22 mouse cellular contexts compared by ENCODE assay signal in the genomic region with DNA sequence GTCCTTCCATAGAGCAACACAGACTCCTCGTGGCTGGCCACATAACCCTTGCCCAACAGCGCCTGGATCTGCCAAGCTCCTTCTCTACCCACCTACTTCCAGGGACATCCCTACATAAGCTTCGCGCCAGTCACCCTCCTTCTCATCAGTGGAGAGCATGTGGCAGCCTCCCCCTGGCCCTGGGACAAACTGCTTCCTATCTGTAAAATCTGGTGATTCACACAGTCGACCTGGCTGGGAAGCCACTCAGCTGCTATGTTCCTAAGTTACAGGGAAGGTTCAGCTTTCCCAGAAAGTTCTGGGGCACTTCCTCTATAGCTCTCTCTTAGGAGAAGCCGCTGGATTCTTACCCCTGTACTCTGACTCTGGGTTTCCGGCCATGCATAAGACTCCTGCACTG. TPM values are rescaled to one million over a fixed set of nuclear protein-coding genes. Genes with fewer than 3 reads are reported as not detected.
A peak's percentile ranks its signal among the peaks of the same experiment; 100 is the strongest.
DNase-seq lines count a peak whose midpoint lies in the region; ATAC-seq lines count a peak whose summit lies in the region.
"Had no signal": no experiment of that assay in that cellular context is flagged by ENCODE, and none has a peak within 500 bp of the region (broad histone marks: within the 10 kb centered on the region; RNA-seq: fewer than 3 reads in every experiment).

No protein-coding gene starts in this region.

- H3K4me2 ChIP-seq in lung, embryonic 15.5 days = no peak overlapping the region
- no peak overlapping the region for H3K4me2 ChIP-seq in hindbrain, embryonic 11.5 days (replicated peaks; ENCODE audit: low read depth, low read length)
- H3K4me2 ChIP-seq: forebrain, embryonic 13.5 days; heart, embryonic 12.5 days; heart, embryonic 15.5 days; hindbrain, embryonic 12.5 days; hindbrain, embryonic 15.5 days had no signal

- no peak overlapping the region for H3K4me3 ChIP-seq in lung, embryonic 15.5 days
- no peak overlapping the region for H3K4me3 ChIP-seq in hindbrain, embryonic 11.5 days (ENCODE audit: low read depth, low read length)
- H3K4me3 ChIP-seq: forebrain, embryonic 10.5 days; forebrain, embryonic 13.5 days; heart, embryonic 12.5 days; heart, embryonic 15.5 days; hindbrain, embryonic 12.5 days; hindbrain, embryonic 15.5 days had no signal

- intact Hi-C loops in heart, postnatal 10 days (cut with DNase I) = no loop called here

- 79% methylated on average over 7 of the region's 7 CpGs for WGBS in lung, embryonic 15.5 days
- 90% methylated on average over 7 of the region's 7 CpGs for WGBS in hindbrain, embryonic 11.5 days

- no peaks in the 10 kb centered on the region for H3K27me3 ChIP-seq in lung, embryonic 15.5 days
- no peaks in the 10 kb centered on the region for H3K27me3 ChIP-seq in hindbrain, embryonic 11.5 days (ENCODE audit: control insufficient read depth, insufficient read depth, low read length)
- H3K27me3 ChIP-seq: forebrain, embryonic 13.5 days; heart, embryonic 12.5 days; heart, embryonic 15.5 days; hindbrain, embryonic 12.5 days; hindbrain, embryonic 15.5 days; Patski had no signal

- no peaks in the 10 kb centered on the region for H3K36me3 ChIP-seq in lung, embryonic 15.5 days
- no peaks in the 10 kb centered on the region for H3K36me3 ChIP-seq in hindbrain, embryonic 11.5 days (ENCODE audit: control insufficient read depth, insufficient read depth, low read length)
- H3K36me3 ChIP-seq: forebrain, embryonic 10.5 days; heart, embryonic 12.5 days; heart, embryonic 15.5 days; hindbrain, embryonic 12.5 days; hindbrain, embryonic 15.5 days had no signal

- H3K4me1 ChIP-seq in lung, embryonic 15.5 days = peaks cover 60% of the 10 kb centered on the region
- H3K4me1 ChIP-seq in hindbrain, embryonic 11.5 days (replicated peaks; ENCODE audit: control insufficient read depth, insufficient read depth, low read length) = no peaks in the 10 kb centered on the region; the same call in 1 of the 2 replicates

- no peaks in the 10 kb centered on the region for H3K9me3 ChIP-seq in lung, embryonic 15.5 days
- no peaks in the 10 kb centered on the region for H3K9me3 ChIP-seq in hindbrain, embryonic 11.5 days (ENCODE audit: control insufficient read depth, low read length)
- H3K9me3 ChIP-seq: forebrain, embryonic 10.5 days; forebrain, embryonic 13.5 days; heart, embryonic 12.5 days; heart, embryonic 15.5 days; hindbrain, embryonic 12.5 days; hindbrain, embryonic 15.5 days had no signal

- no peak overlapping the region for H3K9ac ChIP-seq in lung, embryonic 15.5 days
- no peak overlapping the region for H3K9ac ChIP-seq in hindbrain, embryonic 11.5 days (ENCODE audit: low read depth, low read length)
- H3K9ac ChIP-seq: forebrain, embryonic 13.5 days; heart, embryonic 12.5 days; heart, embryonic 15.5 days; hindbrain, embryonic 12.5 days; hindbrain, embryonic 15.5 days had no signal

- peak; percentile 93 for DNase-seq in heart, adult 11 months
- no peak for DNase-seq in heart, postnatal 10 days
- no peak for DNase-seq in lung, postnatal 10 days
- peak; percentile 32 for DNase-seq in NIH3T3 (ENCODE audit: low read depth)
- no peak for DNase-seq in hindbrain, embryonic 11.5 days (ENCODE audit: low spot score)
- DNase-seq: adrenal gland, postnatal 10 days; cerebellum, adult 18-20 months; cerebellum, adult 9-10 months; cerebellum, postnatal 14 days; gastrocnemius, postnatal 25 days; heart, postnatal 14 days; heart, postnatal 4 days had no signal

- no peak for ATAC-seq in lung, embryonic 15.5 days (ENCODE audit: borderline replicate concordance, extremely low read depth, low FRiP score, low TSS enrichment)
- no peak for ATAC-seq in hindbrain, embryonic 11.5 days (ENCODE audit: low FRiP score)
- ATAC-seq: forebrain, embryonic 13.5 days; forebrain, embryonic 16.5 days; intestine, postnatal 0 days had no signal

- H3K27ac ChIP-seq in lung, embryonic 15.5 days = peak overlapping the region; percentile 90
- no peak overlapping the region for H3K27ac ChIP-seq in hindbrain, embryonic 11.5 days (ENCODE audit: low read depth, low read length)
- H3K27ac ChIP-seq: forebrain, embryonic 10.5 days; forebrain, embryonic 13.5 days; heart, embryonic 15.5 days; hindbrain, embryonic 12.5 days; hindbrain, embryonic 15.5 days had no signal

RNA-seq across cellular contexts. Expression of a gene that starts 22.5 kb away (rescaled TPM):
- 100 to 1,000 TPM; 315 to 324 TPM for total RNA-seq in heart, postnatal 10 days (2021)
- polyA plus RNA-seq in lung, embryonic 15.5 days (2015; fragmentation: Nextera tagmentation; extraction: Ambion mirVana) = 22.6 and 25.8 TPM in 2 replicates
- polyA plus RNA-seq in hindbrain, embryonic 11.5 days (2014; fragmentation: Nextera tagmentation; extraction: Ambion mirVana) = 4.6 and 5.9 TPM in 2 replicates

Comparison
In these comparisons a context has a peak if more than half of its experiments do, and no peak if none do; other contexts are left out.
1. DNase-seq: peak in heart, adult 11 months (single experiment) and NIH3T3 (single experiment); none in heart, postnatal 10 days (0 of 2), lung, postnatal 10 days (single experiment) and hindbrain, embryonic 11.5 days (single experiment).